Mouse (Mus musculus): ENCODE measurements around the gene Slc27a1.

DNA sequence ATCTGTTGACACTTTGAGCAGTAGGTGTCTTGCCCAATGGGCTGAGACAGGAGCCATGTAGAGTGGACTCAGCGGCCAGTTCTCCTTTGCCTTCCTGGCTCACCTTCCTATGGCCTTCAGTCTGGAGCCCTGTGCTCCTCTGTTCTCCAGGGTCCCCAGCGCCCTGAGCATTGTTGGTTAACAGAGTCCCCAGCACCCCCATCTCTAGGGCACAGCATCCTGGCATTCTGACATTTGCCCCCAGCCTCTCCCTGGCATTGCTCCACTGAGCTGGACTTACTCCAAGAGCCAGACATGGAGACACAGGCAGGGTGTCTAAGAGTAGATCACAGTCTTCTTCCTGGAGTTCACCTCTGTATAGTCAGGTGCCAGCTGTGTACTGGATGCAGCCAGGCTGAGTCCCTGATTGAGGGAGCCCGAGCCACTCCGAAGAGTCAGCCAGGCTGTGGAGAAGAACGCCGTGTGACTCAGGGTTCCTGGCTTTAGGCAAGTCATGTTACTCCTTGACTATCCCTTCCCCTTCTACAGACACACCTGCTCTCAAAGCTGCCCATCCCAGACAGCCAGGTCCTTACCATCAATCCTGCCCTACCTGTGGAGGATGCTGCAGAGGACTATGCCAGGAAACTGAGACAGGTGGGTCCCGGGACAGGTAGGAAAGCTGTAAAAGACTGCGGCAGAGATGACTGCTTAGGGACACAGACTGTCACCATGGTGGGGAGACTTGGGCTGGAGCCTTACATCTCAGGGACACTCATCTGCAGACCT is 25.1 kb downstream of the Slc27a1 start:
- TF ChIP-seq CTCF (IDR thresholded peaks at IDR 0.05; ENCODE audit: low read depth) = no peak
- no peak for TF ChIP-seq EP300 (IDR thresholded peaks at IDR 0.05; ENCODE audit: low read depth)

Measured in heart, postnatal 0 days (tissue).